Mouse (Mus musculus) adrenal gland, adult 18-20 months (tissue): ENCODE results near the gene Mgea5. TPM values are rescaled to one million over a fixed set of nuclear protein-coding genes. Genes with fewer than 3 reads are reported as not detected.

Source experiments
- DNase-seq, 2 experiments: peaks; one replicate each; pipeline ENCODE4 v3.0.0; 2021 to 2022; ENCODE audit warnings: low spot score in 2 of 2
- total RNA-seq, 2 experiments: library from RNA; stranded (reverse); gene quantifications; 1 replicate in 1 of 2; 2 replicates in 1 of 2; pipeline ENCODE4 v1.2.3; 2021

Gene Mgea5
- total RNA-seq, 2 experiments from 2014 or later: 75.4 to 86.4 TPM

DNA sequence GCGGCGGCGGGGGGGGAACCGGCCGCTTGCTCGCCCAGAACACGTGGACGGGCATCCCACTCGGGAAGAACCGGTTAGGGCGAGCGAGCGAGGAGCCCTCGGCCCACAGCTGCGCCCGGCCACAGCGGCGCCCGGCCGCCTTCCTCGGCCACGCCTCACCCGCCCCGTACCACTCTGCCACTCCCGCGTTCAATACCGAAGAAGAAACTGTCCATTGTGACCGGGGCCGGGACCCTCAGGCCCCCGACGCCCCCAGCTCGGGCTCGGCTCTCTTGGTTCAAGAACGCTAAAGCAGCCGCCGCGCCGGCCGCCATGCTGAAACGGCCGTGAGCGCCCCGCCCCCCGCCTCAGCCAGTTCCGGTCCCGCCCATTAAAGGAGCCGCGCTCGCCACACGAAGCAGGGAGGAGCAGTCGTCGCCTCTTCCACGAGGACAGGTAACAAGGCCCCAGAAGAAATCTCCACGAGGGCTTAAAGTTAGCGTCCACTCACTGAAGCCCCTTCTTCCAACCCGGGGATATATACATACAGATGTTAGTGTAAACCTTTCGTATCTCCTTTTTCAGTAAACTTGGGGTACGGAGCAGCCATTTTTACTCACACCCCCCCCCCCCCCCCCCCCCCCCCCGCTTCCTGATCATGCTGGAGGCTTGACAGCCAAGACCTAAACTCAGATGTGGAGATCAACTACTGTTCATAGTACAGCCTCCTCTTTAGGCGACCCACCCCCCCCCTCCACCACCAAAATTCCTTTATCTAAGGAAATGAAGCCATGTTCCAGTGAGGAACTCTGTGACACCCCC is 34.2 kb downstream of the Mgea5 start, which contains the start of gene Npm3:
TSS of gene Npm3 (minus strand) at position 349 of the 801 bp plus-strand sequence.
- DNase-seq: peak; percentile 83

DNA sequence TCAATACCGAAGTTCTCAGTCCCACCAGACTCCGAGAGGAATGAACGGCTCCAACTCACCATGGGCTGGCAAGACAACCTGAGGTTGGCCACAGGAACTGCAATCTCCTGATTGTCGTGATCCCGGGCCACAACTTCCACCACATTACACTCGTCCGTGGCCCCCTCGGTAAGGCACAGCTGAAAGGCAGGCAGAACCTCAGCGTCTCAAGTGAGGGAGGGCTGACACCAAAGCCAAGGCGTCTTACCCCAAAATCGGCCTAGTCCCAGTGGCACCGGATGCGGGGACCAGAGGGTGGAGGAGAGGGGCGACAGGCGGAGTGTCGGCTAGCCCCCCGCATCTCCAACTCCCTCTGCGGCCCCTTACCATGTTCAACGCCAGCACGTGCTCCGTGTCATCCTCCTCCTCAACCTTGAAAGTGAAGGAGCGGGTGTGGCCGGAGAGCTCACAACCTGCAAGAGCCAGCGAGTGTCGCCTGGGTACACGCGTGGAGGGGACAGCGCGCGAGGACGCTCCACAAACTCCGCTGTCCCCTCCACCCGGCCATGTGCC is 34.9 kb downstream of the Mgea5 start:
- peak; percentile 19 to 41 for DNase-seq

DNA sequence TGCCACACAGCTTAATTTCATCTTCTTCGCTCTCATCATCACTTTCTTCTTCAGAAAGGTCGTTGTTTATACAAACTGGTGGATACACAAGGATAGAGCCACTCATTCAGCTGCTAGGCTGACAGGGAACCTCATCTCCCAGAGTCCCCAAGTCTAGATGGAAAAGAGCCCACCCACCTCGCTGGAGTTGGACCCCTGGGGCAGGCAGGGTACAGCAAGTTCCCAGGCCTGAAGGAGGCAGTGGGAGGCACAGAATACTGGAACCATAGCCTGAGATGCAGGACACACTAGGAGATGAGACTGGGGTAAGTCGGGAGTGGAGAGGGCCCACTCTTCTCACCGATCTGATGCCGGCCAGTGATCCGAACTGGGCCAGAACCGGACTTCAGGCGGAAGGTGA is 35.4 kb downstream of the Mgea5 start:
- DNase-seq: no peak

DNA sequence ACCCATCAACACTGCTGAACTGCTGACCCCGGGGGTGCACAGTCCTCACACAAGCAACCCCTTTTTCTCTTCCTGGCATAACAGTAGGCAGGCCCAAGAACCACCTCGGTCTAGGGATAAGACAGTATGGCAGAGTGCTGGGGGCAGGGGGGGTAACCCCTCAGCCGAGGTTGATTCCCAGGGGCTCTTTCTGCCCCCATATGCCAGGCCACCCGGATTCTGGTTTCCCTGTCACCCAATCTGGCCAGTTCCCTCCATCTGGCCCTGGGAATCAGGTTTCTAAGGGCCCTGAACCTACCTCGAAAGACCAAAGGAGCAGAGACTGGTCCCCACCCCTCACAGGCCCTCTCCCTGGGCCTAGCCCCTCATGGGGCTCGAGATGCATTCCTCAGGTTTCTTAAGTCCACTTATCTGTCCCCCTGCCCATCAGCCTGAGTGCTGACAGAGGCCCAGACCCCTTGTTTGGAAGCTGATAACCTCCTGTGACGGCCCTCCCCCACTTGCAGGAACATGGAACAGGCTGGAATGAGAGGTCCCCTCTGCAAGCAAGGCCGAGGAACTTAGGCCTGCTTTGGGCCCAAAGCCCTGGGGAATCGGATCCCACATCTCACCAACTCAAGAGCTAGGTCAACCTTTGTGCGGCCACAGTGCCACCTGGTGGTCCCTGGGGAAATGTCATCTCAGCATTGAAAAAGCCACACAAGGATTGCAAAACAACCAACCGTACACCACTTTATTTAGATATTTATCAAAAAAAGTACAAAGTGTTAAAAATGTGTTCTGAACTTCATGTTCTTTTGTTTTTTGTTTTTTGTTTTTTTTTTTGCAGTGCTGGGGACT is 36.4 kb downstream of the Mgea5 start:
- DNase-seq: peak; percentile 84 to 86

DNA sequence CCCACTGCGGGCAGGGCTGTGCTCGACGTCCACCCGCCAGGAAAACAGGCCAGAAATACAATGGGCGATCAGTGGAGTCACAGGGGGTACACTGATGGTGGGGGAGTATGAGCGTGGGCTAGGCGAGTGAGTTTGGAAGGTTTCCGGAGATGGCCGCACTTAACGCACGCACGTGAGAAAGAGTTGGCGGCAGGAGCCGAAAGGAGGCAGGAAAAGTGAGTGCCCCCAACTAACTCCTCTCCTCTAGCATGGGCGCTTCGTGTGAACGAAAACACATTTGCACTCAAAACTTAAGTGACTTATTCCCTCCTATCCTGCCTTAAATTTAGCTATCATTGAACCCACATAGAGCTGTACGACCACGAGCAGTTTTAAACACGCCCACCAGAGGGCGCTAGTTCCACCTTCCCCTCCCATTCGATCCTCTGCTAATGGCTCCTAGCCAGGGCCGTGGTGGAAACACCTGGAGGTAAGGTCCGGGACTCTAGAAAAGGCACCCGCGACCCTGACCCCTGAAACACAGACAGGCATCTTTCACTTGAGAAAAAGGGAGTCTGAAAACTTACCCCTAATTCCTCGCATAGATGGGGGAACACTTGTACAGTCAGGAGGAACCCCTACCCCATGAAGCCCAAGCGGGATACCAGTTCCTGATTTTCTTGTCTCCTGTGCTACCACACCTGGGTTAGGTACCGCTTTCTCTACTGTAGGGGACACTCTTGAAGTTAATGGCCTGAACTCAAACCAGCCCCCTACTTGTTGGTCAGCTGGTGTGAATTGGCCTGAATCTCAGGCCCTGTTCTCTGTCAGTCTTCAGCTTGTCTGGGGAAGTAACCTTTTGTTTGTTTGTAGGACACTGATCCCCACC is 37.2 kb downstream of the Mgea5 start:
- DNase-seq: peak; percentile 74 to 81

DNA sequence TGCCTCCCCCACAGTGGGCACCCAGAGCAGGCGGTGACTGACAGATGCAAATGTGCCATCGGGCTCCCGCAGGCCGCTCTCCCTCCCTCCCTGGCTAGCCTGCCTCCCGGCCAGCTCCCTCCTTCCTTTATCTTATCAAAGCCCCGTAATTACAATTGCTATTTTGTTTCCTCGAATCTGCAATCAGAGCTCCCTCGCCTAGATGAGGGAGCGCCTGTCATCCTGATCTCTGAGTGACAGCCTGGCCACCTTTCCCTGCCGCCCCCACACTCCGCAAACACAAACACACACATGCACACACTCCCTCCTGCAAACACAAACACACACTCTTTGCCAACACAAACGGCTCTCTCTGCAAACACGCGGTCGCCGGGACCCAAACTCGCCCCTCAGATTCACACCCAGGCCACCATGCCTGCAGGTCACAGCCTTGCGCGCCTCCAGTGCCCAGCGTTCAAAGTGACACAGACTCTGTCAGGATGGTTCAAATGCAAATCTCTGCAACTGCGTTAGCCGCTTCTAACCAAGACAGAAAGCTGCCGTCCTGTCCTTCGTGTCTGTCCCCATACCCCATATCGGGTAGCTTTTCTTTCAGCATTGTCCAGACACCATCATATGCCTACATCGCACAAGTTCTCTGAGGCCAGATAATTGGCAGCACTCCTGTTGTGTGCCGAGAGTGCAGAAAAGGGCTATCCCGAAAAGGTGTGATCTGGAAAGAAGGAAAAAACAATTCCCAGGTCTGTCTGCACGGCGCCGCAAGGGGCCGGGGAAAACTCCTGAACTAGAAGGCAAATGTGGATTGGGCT is 38.1 kb downstream of the Mgea5 start:
- no peak for DNase-seq

DNA sequence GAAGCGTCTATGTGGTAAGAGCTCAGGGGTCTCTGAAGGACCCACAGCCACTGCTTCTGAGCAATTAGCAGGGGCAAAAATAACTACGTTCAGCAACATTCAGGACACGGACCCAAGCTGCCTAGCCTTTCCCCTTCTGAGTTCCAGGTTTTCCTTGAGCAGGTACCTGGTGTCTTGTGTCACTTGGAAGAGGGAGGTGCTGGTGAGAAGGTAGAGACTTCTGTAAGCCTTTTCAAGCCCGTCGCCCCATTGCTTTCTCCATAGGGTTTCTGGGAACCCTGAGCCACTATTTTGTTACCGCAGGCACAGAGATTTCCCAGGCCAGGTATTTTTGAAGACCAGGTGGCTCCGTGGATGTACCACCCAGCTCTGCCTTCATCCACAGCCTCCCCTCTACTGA is 40.0 kb downstream of the Mgea5 start:
- DNase-seq: no peak

DNA sequence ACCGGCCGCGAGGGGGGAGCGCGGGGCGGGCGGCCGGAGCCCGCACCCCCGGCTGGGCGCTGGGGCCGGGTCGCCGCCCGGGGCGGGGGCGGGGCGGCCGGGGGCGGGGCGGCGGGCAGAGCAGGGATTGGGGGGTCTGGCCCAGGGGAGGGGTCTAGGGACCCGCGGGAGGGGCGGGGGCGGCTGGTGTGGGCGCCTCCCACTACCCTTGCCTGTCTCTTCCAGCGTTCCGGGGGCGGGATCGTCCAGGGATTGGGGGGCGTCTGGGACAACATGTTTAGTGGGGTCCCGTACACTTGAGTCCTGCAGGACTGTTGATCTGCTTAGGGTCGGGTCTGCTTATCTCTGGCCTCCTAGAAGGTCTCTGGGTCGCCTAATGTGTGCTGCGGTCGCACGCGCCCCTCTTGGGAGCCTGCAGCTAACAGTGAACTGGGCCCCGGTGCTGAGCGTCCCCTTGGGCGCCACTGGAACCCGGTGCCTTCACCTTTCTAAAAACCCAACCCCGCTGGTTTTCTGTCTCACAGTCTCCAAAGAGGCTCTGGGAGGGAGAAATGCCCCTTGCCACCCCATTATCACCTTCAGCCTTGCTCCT is 40.6 kb downstream of the Mgea5 start:
- DNase-seq: no peak

DNA sequence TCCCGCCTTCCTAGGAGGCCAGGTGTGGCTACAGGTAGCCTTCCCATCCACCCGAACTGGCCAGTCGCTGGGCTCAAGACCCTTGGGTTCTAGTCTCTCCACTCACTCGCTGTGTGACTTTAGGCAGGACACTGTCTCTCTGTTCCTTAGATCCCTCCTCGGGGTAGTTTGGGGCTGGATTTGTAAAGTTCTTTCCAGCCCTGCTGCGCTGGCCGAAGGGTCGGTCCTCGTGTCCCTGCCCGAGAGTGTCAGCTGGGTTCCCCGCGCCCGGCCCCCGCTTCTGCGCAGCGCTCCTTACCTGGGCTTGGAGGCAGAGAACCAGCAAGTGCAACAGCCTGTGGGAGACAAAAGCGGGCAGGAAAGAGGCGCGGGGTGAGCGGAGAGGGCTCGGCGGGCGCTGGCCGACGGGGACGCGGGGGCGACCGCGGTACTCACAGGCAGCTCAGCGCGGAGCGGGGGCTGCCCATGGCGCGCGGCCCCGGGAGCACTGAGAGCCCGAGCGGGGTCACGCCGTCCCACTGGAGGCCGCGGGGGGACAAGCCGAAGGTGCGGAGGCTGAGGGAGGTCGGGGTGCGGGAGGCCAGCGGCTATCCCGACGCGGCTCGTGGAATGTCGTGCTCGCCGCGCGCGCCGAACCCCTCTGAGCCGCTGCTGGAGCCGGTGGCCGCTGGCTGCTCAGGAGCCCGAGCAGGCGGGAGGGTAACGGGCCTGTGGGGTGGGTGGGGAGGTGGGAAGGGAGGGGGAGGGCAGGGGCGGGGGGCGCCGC is 41.2 kb downstream of the Mgea5 start, which contains the start of gene Fgf8:
TSS of gene Fgf8 (minus strand) at position 698 of the 766 bp plus-strand sequence.
- DNase-seq: no peak

DNA sequence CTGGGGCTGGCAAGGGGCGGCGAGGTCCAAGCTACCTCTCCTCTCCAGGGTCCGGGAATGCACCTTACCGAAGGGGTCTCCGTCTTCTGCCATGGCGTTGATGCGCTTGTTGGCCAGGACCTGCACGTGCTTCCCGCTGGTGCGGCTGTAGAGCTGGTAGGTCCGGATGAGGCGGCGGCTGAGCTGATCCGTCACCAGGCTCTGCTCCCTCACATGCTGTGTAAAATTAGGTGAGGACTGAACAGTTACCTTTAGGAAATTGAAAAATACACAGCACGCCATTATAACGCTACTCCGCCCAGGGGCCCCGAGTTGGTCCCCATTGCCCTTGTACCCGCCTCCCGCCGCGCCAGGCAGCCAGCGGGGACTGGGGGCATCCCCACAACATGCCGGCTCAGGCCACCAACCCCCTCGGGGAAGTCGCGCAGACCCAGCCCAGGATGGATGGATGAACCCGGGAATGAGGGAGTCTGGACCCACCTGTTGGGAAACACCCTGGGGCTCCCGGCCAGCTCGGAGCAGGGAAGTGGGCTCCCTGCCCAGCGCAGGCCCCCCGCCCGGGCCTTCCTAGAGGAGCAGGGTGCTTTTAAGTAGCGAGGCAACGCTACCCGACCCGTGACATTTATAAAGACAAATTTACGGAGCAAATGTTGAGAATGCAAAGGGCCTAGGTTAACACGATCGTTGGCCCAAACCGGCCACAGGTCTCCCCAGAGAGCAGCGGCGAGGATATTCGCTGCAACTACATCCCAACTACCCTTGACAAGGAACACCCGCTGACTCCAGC is 42.0 kb downstream of the Mgea5 start:
- DNase-seq: no peak

DNA sequence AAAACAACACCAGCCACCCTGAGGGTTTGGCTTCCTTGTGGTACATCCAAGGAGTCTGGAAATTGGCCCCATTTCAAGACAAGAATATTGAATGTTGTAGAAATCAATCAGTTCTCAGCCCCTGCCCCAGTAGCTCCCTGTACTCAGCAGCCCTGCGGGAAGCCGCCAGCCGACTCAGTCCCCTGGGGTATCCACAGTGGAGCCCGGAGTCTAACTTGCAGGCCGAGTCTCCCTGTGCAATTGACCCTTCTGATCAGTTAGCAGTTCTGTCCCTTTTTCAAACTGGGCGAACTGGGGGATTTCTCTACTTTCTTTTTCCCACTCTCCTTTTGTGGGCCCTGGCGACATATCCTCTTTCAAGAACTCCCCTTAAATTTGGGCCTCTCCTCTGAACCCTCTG is 42.8 kb downstream of the Mgea5 start:
- no peak for DNase-seq

DNA sequence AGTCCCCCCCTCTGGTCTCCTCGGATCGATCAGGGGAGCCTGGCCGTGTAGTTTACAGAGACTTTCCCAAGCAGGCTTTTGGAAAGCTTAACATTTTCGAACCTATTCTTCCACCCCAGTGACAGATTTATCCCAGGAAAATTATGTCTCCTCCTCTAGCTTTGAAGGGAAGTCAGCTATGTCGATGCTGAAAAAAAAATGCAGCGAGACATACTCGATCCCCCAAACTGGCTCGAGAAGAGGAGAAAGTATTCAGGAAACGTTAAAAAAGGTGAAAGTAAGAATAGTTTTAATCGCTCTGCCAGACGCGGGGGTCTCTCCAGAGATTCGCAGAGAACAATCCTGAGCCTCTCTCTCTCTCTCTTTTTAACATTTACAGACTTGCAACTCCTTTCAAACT is 43.4 kb downstream of the Mgea5 start:
- DNase-seq: no peak

DNA sequence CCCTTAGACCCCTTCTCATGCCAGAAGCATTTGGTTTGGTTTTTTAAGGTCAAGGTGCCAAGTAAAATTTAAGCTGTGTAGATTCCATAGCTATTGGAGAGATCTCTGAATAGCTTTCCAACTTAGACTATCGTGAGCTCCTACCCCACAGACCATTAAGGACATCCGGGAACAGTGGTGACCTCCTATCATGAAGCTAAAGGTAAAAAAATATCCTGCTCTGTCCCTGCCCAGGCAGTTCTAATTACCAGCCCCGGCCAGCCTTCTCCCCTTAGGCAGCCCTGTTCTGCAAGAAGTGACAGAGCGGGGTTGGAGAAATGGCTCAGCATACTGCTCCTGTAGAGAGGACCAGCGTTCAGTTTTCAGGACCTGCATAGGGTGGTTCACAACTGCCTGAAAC is 45.1 kb downstream of the Mgea5 start:
- DNase-seq: no peak

DNA sequence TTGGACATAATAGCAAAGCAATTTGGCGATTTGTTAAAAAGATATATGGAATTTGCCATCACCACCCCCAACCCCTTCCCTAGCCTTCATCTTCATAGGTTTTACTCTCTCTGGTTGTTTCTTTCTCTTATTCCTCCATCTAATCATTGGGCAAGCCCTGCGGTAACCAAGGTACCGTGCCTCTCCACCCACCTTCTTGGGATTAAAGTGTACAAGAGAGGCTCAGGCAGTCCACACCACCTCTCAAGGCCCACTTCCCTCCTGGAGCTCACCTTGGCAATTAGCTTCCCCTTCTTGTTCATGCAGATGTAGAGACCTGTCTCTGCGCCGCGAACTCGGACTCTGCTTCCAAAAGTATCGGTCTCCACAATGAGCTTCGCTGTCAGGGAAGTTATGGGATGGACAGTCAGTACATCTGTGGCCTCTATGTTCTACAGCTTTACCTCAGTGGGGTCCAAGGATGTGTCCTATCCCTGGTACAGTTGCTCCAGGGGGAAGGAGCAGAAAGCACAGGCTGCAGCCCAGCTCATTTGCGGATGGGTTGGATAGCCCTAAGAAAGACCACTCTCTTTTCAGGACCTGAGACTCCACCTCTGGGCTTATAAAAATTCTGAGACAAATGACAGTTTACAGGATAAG is 45.7 kb downstream of the Mgea5 start:
- no peak for DNase-seq

DNA sequence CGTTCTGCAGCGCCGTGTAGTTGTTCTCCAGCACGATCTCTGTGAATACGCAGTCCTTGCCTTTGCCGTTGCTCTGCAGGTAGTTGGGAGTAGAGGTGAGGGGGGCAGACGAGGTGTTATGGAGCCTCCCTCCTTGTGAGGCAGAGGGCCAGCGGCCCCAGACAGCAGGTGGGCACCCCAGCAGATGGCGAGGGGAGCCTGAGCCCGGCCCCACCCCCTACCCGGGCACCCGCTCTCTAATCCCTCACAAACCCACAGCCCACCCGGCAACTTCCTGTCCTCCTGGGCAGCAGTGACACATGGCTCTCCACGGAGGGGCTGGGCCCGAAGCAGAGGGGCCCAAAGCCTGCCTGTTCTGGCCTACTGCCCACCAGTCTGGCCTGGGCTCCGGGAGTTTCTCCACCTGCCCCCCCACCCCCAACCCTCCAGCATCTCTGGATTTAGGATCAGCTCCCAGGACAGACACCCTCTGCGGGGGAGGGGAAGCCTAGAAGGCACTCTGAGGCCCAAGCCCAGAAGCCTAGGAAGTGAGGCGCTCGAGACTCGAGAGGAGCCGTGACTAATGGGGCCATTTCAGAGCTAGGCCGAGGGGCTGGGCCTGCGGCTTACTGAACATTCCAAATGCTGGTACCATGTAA is 46.3 kb downstream of the Mgea5 start:
- no peak for DNase-seq

DNA sequence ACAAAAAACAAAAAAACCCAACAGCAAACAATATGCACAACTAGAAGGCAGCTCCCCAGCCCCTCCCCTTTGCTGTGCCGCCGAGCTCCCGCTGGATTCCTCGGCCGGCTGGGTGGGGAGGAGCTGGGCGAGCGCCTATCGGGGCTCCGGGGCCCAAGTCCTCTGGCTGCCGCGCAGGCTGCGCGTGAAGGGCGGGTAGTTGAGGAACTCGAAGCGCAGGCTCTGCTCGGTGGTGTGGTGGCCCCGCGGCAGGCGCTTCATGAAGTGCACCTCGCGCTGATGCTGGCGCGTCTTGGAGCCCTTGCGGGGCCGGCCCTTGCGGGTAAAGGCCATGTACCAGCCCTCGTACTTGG is 46.8 kb downstream of the Mgea5 start:
- DNase-seq: peak in 1 of 2 experiments; percentile 18

DNA sequence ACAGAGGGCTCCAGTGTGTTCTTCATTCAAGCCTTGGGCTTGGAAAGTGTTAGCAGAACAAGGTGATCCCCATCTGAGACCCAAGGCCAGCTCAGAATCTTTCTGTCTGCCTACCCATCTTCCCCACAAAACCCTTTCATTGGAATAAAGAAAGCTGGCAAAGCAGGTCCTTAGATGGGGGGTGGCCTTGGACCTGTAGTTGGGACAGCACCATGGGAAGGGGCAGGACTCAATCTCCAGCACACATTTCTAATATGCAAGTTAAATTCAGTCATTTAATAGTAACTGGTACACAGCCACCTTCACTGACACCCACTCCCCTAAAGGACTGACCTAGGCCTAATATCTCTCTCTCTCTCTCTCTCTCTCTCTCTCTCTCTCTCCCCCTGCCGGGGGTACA is 47.4 kb downstream of the Mgea5 start:
- DNase-seq: no peak
